Comparison of ENCODE assay signal across 17 mouse cellular contexts in genomic region chr17:65763221-65763620, GRCm38 (mm10).
"Had no signal": no experiment of that assay in that cellular context is flagged by ENCODE, and none has a peak within 500 bp of the region (broad histone marks: within the 10 kb centered on the region; RNA-seq: fewer than 3 reads in every experiment).

No protein-coding gene starts in this region.

- H3K9me3 ChIP-seq: neural tube, embryonic 13.5 days; neural tube, embryonic 15.5 days; stomach, embryonic 15.5 days had no signal

- H3K9ac ChIP-seq: neural tube, embryonic 12.5 days; neural tube, embryonic 13.5 days; neural tube, embryonic 15.5 days; stomach, embryonic 15.5 days had no signal

- H3K27me3 ChIP-seq: neural tube, embryonic 12.5 days; neural tube, embryonic 13.5 days; neural tube, embryonic 15.5 days; stomach, embryonic 15.5 days had no signal

- H3K36me3 ChIP-seq: stomach, embryonic 15.5 days had no signal

- H3K27ac ChIP-seq: neural tube, embryonic 12.5 days; neural tube, embryonic 13.5 days; neural tube, embryonic 15.5 days; stomach, embryonic 15.5 days; stomach, postnatal 0 days had no signal

- DNase-seq: retina, postnatal 1 day; right cerebral cortex, adult 18-20 months; right cerebral cortex, postnatal 14 days; right cerebral cortex, postnatal 25 days; right cerebral cortex, postnatal 4 days; spleen, adult 18-20 months; thymus, adult 18-20 months; thymus, adult 2 months; thymus, postnatal 14 days; thymus, postnatal 25 days; thymus, postnatal 36 days; thymus, postnatal 4 days had no signal

- H3K4me3 ChIP-seq: neural tube, embryonic 12.5 days; neural tube, embryonic 13.5 days; neural tube, embryonic 15.5 days; stomach, embryonic 15.5 days had no signal
